Mouse (Mus musculus) liver, embryonic 15.5 days (tissue): ENCODE data around the gene Dnajc30. TPM values are rescaled to one million over a fixed set of nuclear protein-coding genes. Genes with fewer than 3 reads are reported as not detected.

Source experiments
- ATAC-seq: fragments of 200-750 bp; cut with Nextera tagmentation; 2 replicates; pipeline ENCODE4 v1.8.0; 2017; ENCODE audit warnings: moderate number of reproducible peaks, mild to moderate bottlenecking, moderate library complexity; ENCODE audit not compliant: insufficient read depth
- H3K27ac ChIP-seq: fragments of 300-500 bp; sonication (generic); replicated peaks from 2 replicates; pipeline ENCODE4 v1.5.1; 2015; ENCODE audit warnings: mild to moderate bottlenecking, inconsistent platforms
- H3K27me3 ChIP-seq: fragments of 300-500 bp; sonication (generic); 2 replicates; pipeline ENCODE4 v1.6.1; 2015; ENCODE audit warnings: mild to moderate bottlenecking, inconsistent platforms
- H3K36me3 ChIP-seq: fragments of 300-500 bp; sonication (generic); replicated peaks from 2 replicates; pipeline ENCODE4 v1.6.1; 2015; ENCODE audit warnings: moderate library complexity, mild to moderate bottlenecking, inconsistent platforms
- H3K4me1 ChIP-seq: fragments of 300-500 bp; sonication (generic); replicated peaks from 2 replicates; pipeline ENCODE4 v1.6.1; 2015; ENCODE audit warnings: inconsistent platforms
- H3K4me2 ChIP-seq: fragments of 300-500 bp; sonication (generic); 2 replicates; pipeline ENCODE4 v1.6.1; 2015; ENCODE audit warnings: moderate library complexity, mild to moderate bottlenecking, inconsistent platforms
- H3K4me3 ChIP-seq: fragments of 300-500 bp; sonication (generic); replicated peaks from 2 replicates; pipeline ENCODE4 v1.5.1; 2015; ENCODE audit warnings: mild to moderate bottlenecking, inconsistent platforms
- H3K9ac ChIP-seq: fragments of 300-500 bp; sonication (generic); 2 replicates; pipeline ENCODE4 v1.6.1; 2015; ENCODE audit warnings: moderate library complexity, mild to moderate bottlenecking, inconsistent platforms
- H3K9me3 ChIP-seq: fragments of 300-500 bp; sonication (generic); replicated peaks from 2 replicates; pipeline ENCODE4 v1.6.1; 2016; ENCODE audit warnings: inconsistent platforms
- WGBS: fragments of 180-500 bp; shearing (Covaris S2); methylation state at CpG from one replicate; pipeline ENCODE4 v1.1.7; 2015; ENCODE audit warnings: mixed read lengths; ENCODE audit not compliant: insufficient replicate concordance; 5-methylcytosine and 5-hydroxymethylcytosine counted together
- polyA plus RNA-seq: library from polyadenylated mRNA; unstranded; fragments of >200 nt; fragmentation: Nextera tagmentation; extraction: Ambion mirVana; gene quantifications from 2 replicates; pipeline ENCODE4 v1.2.1, GENCODE M21; 2015

Gene Dnajc30
- polyA plus RNA-seq, 1 experiment from 2014 or later: 14.9 TPM

DNA sequence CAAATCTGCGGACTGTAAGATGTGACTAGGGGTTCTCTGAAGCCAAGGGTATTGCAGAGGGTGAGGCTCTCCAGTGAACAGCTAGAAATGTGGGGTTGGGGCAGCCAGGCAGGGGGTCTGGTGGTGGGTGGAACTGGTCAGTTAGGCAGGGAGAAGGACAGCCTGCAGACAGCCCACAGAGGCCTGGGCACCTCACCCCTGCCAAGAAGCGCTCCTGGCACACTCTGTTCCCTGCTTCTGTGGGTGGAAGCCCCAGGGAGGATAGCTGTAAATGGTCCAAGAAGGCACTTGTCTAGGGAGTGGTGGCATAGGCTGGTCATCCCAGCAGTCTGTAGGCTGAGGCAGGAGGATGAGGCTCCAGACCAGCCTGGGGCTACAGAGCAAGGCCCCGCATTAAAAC is 45.4 kb downstream of the Dnajc30 start:
- 60% methylated on average over 3 of the region's 3 CpGs for WGBS
- Histone ChIP-seq H3K27ac (no peak overlapping the region), H3K4me2 (no peak overlapping the region), H3K36me3 (no peaks in the 10 kb centered on the region), H3K4me1 (peaks cover 18% of the 10 kb centered on the region; the same call in 1 of the 2 replicates), H3K9me3 (no peaks in the 10 kb centered on the region), H3K9ac (no peak overlapping the region), H3K27me3 (peaks cover 75% of the 10 kb centered on the region), H3K4me3 (no peak overlapping the region)
- ATAC-seq: no peak

DNA sequence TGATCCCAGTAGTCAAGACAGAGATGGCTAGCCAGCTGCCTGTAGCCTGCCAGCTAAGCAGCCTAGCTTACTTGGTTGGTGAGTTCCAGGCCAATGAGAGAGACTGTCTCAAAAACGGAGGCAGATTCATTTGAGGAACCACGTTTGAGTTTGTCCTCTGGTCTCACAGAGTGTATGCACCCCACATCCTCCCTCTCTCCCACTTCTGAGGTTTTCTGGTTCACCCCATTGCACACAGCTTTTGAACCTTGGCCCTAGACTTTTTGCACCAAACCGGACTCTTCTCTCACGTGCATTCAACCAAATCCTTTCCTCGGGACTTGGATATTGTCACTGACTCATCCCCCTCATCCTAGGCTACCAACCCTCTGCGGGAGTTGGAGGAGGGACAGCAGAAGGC is 46.0 kb downstream of the Dnajc30 start:
- ATAC-seq: no peak

DNA sequence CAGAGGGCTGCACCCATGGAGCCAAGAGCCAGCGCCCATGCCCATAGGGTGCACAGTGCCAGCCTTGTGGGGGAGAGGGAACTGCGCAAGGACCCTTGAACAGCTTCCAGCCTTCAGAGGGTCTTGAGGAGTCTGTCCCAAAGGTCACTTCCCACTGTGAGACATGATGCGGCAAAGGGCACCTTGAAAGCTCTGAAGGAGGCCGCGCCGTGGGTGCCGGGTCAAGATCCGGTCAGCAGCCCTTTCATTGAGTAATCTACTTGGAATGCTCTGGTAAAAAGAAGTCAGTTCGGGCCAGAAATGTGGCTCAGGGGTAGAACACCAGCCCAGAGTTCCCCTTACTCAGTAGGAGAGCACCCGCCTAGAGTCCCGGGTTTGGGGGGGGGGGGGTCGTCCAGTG is 49.8 kb downstream of the Dnajc30 start:
- WGBS: 73% methylated on average over 12 of the region's 12 CpGs
- ATAC-seq: no peak
- peaks cover 13% of the 10 kb centered on the region; the same call in 1 of the 2 replicates for H3K4me1 ChIP-seq
- no peak overlapping the region for H3K27ac ChIP-seq
- H3K9ac ChIP-seq: no peak overlapping the region
- H3K36me3 ChIP-seq: no peaks in the 10 kb centered on the region
- no peaks in the 10 kb centered on the region for H3K9me3 ChIP-seq
- no peak overlapping the region for H3K4me2 ChIP-seq
- H3K27me3 ChIP-seq: peaks cover 33% of the 10 kb centered on the region
- no peak overlapping the region for H3K4me3 ChIP-seq

More for the DNA sequence above, 46.0 kb downstream of the Dnajc30 start:
- WGBS: 45% methylated on average over 6 of the region's 6 CpGs
- H3K36me3 ChIP-seq: no peaks in the 10 kb centered on the region
- no peak overlapping the region for H3K4me3 ChIP-seq
- H3K4me1 ChIP-seq: peaks cover 18% of the 10 kb centered on the region; the same call in 1 of the 2 replicates
- peaks cover 71% of the 10 kb centered on the region for H3K27me3 ChIP-seq
- no peak overlapping the region for H3K9ac ChIP-seq
- no peaks in the 10 kb centered on the region for H3K9me3 ChIP-seq
- H3K27ac ChIP-seq: no peak overlapping the region
- H3K4me2 ChIP-seq: no peak overlapping the region

DNA sequence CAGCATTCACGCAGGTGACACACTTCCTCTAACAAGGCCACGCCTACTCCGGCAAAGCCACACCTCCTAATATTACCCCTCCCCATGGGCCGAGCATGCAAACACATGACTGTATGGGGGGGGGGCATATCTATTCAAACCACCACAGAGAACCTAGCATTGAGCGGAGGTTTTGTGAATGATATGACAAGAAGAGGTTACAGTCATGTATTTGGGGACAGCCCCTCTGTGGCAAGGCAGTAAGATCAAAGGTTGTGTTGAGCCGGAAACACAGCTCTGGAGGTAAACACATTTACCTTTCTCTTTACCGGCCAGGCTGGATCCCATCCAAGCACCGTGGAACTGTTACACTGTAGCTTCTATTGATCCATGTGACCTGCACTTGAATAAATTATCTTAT is 51.2 kb downstream of the Dnajc30 start:
- WGBS: 48% methylated on average over 8 of the region's 8 CpGs
- no peaks in the 10 kb centered on the region for H3K36me3 ChIP-seq
- H3K4me1 ChIP-seq: peaks cover 8% of the 10 kb centered on the region; the same call in 1 of the 2 replicates
- no peaks in the 10 kb centered on the region for H3K9me3 ChIP-seq
- no peak overlapping the region; the same call in 1 of the 2 replicates for H3K27ac ChIP-seq
- H3K27me3 ChIP-seq: peaks cover 18% of the 10 kb centered on the region
- H3K4me3 ChIP-seq: no peak overlapping the region
- H3K9ac ChIP-seq: no peak overlapping the region
- H3K4me2 ChIP-seq: no peak overlapping the region
- ATAC-seq: peak; percentile 36

Other genes starting within 250 kb of the Dnajc30 start
- gene Tmem270, start 157.5 kb upstream of the Dnajc30 start, polyA plus RNA-seq: 0.13 TPM in 1 of 2 replicates, not detected in the other
- 278 and 316 TPM in 2 replicates for gene Cldn13, start 148.7 kb upstream of the Dnajc30 start, polyA plus RNA-seq
- gene Mettl27, start 131.8 kb upstream of the Dnajc30 start, polyA plus RNA-seq: 17.2 and 21.3 TPM in 2 replicates
- 0.18 and 0.38 TPM in 2 replicates for gene Cldn4, start 117.3 kb upstream of the Dnajc30 start, polyA plus RNA-seq
- 1.2 and 2.1 TPM in 2 replicates for gene Cldn3, start 78.0 kb upstream of the Dnajc30 start, polyA plus RNA-seq
- gene Abhd11, start 55.0 kb upstream of the Dnajc30 start, polyA plus RNA-seq: 26.6 and 27.1 TPM in 2 replicates
- 1.1 and 1.3 TPM in 2 replicates for gene Stx1a, start 40.7 kb upstream of the Dnajc30 start, polyA plus RNA-seq
- 52.7 and 56.4 TPM in 2 replicates for gene Bud23, start 757 bp downstream of the Dnajc30 start, polyA plus RNA-seq
- gene Vps37d, start 14.1 kb downstream of the Dnajc30 start, polyA plus RNA-seq: 0.13 and 0.30 TPM in 2 replicates
- gene Mlxipl, start 25.7 kb downstream of the Dnajc30 start, polyA plus RNA-seq: 9.6 and 11.9 TPM in 2 replicates
- 11.7 and 12.2 TPM in 2 replicates for gene Tbl2, start 85.5 kb downstream of the Dnajc30 start, polyA plus RNA-seq
- gene Bcl7b, start 104.1 kb downstream of the Dnajc30 start, polyA plus RNA-seq: 26.2 and 27.7 TPM in 2 replicates
- 18.2 and 20.1 TPM in 2 replicates for gene Baz1b, start 123.1 kb downstream of the Dnajc30 start, polyA plus RNA-seq
- gene Fzd9, start 187.0 kb downstream of the Dnajc30 start, polyA plus RNA-seq: 0.38 and 0.55 TPM in 2 replicates